Mouse (Mus musculus): ENCODE measurements around the gene Hapln2.

The Hapln2 gene

GRCm38 (mm10) chr3:88027434-88028186, at the start of gene Hapln2:
Gene Hapln2, minus strand, starts transcription at chr3:88027583.
- DNase-seq (ENCODE audit: low spot score), result no peak

- DNase-seq (ENCODE audit: low spot score), result no peak
Measured at GRCm38 (mm10) chr3:88074766-88075165, 47.4 kb upstream of the Hapln2 start.

DNA sequence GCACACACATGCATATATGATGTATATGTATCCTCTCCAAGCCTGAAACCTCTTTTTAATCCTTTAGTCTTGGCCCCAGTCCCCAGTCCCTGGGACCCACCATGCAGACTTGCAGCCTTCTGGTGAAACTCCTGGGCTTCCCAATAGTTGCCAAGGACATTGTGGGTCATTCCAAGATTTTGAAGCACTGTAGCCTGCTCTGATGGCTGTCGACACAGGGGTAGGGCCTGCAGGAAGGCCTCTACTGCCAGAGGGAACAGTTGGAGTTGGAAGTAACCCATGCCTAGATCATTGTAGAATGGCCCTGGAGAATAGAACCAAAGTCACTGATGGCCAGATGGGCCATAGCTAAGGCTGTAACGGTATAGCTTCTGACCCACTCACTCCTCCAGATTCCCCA, 47.0 kb upstream of the Hapln2 start:
- DNase-seq (ENCODE audit: low spot score), result no peak

DNA sequence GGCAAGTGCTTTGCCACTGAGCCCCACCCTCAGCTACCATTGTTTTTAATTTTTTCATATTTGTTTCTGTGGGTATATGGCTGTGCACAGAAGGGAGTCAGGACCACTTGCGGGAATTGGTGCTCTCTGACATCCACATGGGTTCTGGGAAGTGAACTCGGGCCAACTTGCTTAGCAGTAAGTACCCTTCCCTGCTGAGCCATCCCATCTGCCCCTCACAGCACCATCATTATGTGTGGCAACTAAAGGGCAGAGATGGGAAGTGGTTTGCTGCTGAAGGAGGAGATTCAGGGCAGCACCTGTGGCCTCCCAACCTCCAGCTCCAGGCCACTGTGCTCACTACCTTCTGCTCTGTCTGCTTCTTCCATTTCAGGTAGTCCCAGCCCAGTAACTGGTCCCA, 46.2 kb upstream of the Hapln2 start:
- no peak for DNase-seq (ENCODE audit: low spot score)

DNA sequence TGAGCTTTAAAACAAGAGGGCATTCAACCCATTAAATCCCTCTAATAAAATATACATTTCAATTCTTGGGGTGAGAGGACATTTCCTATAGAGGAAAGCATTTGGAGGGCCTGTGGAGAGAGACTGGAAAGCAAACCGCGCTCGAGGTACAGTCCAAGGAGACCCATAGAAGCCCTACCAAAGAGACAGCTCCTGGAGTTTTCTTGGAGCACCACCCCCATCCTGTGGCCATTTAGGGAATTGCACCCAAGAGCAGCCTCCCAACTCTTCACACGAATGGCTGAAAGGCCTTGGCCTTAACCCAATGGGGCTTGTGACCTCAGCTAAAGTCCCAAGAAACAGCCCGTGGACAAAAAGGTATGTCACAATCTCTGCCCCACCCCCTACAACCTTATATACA, 44.4 kb upstream of the Hapln2 start:
- DNase-seq (ENCODE audit: low spot score), result peak; percentile 92

DNA sequence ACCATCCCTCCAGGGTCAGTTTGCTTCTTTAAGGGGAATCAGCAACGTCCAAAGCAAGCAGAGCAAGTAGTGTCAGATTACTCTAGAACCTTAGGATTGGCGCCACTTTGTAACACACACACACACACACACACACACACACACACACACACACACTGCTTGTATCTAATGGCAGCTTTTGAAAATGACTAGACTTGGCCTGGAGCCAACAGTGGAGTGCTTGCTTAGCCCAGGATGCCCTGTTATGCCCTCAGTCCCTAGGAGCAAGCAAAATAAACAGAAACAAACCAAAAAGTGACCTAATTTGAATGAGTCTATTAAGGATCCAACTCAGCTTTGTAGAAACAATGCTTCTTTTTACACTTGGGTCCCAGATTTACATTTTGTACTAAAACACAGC, 41.0 kb upstream of the Hapln2 start:
- no peak for DNase-seq (ENCODE audit: low spot score)

DNA sequence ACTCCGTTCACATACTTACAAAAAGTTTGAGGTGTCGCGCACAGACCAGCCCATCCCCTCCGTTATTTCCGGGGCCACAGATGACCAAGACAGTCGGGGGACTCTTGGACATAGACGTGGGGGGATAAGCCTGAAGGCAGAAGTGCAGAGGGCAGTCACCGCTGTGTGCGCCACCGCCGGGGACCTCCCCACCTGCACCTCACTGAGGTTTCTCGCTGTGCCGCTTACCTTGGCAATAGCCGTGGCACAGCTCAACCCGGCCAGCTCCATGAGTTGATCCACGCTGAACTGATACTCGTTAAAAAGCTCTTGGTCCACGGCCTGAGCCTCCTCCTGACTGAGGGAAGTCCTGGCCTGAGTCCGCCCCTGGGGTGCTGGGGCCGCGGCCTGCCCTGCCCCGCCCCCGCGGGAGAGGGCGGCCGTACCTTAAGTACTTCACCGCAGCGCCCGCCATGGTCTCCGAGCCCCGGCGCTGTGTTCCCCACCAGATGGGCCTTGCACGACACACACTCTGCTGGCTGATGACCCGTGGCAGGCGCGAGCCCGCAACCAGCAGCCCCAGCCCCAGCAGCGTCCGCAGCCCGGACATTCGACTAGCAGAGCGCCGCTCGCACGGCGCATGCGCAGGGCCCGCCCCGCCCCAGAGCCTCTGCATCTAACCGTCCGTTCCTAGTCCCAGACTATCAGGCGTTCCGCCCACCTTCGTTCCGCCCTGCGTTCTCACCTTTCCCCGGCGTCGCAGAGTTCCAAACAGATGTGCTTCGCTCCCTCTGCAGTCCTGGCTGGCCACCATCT, 30.7 kb upstream of the Hapln2 start, which contains the start of gene Naxe:
Naxe (minus strand) TSS at position 594 of the 795 bp plus-strand sequence.
- peak; percentile 46 for DNase-seq (ENCODE audit: low spot score)

GRCm38 (mm10) chr3:88057030-88057429, 29.6 kb upstream of the Hapln2 start:
- DNase-seq (ENCODE audit: low spot score), result no peak

GRCm38 (mm10) chr3:88049532-88049931, 22.1 kb upstream of the Hapln2 start:
- no peak for DNase-seq (ENCODE audit: low spot score)

DNA sequence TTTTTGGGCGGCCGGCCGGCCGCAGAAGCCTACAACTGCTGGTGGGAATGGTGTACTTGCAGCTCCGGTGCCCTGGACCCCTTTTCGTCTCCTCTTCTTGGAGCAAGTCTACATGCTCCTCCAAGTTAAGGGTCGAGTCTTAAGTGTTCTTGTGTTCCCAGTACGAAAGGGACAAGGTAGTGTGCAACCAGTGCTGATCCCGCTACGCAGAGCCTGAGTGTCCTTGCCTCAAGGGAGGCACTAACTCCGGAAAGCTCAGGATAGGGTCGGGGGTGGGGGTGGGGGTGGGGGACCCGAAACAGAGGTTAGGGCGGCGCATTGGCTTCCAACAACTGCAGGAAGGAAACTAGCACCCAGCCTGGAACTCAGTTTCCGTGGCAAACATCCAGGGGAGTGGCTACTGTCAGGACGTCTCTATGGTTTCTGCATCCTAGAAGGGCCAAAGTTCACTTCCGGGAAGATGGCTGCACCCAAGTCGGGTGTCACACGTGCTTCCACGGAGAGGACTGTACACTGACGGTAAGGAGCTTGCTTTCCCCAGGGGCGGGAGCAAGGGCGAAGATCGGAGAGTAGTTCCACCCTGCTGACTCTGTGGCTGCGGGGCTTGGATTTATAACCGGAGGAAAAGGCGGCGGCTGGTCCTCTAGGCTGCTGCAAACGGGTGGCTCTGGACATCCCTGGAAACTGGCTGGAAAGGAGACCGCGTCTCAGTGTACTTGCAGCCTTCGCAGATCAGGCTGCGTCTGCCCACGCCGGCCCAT, 15.5 kb upstream of the Hapln2 start, which contains the start of gene Gpatch4:
Gpatch4 (plus strand) TSS at position 448 of the 761 bp plus-strand sequence.
- peak; percentile 96 for DNase-seq (ENCODE audit: low spot score)

- DNase-seq (ENCODE audit: low spot score), result no peak
Measured at GRCm38 (mm10) chr3:88035561-88036293, 8.3 kb upstream of the Hapln2 start.

GRCm38 (mm10) chr3:88033506-88033905, 6.1 kb upstream of the Hapln2 start:
- DNase-seq (ENCODE audit: low spot score), result no peak

DNA sequence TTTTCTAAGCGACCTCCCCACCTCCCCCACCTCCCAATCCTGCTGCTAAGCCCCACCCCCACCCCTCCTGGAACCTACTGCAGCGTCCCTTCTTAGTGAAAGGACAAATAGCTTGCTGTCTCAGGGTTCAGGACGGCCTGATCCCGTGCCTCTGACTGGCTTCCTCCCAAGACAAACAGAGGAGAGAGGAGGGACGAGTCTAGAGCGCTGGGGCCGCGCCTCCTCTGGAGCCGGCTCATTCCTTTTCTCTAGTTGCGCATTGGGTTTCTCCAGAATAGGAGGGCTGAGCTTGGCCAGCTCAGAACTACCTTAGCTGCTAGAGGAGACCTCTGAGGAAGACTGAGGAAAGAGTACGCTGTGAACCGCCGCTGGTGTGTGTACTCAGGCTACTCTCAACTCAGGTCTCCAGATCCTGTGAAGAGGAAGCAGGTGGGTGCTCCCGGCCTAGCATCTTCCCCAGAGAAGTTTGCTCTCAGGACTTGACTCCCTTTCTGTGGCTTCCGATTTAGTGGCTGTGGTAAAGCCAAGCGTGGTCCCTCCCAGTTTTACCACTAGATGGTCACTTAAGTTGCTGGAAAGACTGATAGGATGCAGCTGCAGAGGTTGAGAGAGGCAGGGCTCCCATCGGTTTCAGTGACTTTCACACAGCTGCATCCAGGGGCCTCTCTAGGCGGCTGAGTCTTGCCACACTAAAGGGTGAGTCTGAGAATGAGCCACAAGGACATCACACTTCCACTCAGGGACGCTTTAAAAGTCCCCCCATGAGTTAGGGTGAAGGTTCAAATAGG, 3.4 kb upstream of the Hapln2 start:
- DNase-seq (ENCODE audit: low spot score), result no peak

DNA sequence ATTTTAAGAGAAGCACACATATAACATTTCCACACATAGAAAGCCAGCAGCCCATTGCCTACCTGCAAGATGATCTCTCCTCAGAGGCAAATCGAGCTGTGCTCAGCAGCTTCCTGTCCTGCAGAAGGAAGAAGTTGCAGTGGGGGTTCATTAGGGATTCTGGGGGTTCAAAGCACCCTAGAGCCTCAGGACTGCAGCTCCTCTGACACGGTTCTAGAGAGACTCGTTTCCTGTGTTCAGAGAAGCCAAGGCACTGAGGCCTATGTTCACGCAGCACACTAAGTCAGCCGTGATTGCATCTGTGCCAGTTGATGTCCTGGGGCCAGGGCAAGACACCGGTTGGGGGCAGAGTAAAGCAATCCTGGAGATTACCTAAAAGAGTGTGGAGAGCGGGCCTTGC, 560 bp downstream of the Hapln2 start:
- DNase-seq (ENCODE audit: low spot score), result no peak

DNA sequence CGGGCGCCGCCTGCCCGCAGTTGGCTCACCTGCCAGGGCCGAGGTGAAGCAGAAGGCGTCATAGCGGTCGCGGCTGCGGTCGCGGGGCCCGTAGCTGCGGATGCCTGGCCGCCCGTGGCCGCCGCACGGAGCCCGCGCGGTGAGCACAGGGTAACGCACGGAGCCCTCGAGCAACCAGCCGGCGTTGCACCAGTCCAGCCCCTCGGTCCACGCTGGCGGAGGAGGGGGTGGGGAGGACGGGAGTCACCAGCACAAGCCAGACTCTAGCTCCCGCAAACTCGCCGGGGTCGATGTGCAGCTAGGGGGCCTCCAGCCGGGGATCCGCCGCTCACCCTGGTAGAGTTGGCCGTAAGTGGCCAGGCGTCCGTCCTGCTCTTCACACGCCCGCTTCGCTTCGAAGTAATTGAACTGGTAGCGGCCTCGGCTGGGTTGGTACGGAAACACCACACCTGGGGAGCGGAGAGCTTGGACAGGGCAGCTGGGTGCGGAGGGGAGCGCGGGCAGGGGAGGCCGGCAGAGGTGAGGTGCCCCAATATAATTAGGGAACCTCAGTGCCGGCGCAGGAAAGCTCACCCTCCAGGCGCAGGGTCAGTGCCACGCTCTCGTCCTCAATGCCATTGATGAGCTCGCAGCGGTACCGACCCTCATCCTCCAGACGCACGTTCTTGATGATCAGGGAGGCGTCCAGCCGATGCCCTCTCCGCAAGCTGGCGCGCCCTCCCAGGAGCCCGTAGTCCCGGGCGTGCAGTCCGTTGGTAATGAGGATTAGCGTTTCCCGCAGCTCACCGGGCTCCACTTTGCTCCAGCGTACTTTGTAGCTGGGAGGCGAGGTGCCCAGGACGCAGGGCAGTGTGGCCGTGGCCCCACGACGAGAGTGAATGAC, 4.0 kb downstream of the Hapln2 start:
- DNase-seq (ENCODE audit: low spot score), result no peak

GRCm38 (mm10) chr3:88022322-88023191, 4.8 kb downstream of the Hapln2 start:
- DNase-seq (ENCODE audit: low spot score), result peak; percentile 65

DNA sequence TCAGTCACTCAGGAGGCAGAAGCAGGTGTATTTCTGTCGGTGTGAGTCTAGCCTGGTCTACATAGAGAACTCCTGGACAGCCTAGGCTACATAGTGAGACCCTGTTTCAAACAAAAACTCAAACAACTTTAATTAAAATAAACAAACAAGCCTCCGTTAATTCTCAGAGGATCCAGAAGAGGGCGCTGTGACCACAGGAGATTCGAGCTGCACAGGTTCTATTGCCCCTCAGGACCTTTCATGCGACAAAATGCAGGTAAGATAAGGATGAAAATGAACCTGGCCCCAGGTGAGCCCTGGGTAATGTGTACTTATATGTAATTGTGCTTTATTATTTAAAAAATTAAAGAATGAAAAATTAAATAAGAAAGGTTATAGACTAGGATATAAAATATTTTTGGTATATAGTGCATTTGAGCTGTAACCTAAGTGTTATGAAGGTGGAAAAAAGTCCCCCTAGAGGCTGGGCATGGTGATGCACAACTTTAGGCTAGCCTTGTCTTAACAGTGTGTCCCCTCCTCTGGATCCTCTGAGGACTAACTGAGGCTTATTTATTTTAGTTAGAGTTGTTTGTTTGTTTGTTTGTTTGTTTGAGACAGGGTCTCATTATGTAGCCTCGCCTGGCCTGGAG, 16.6 kb downstream of the Hapln2 start:
- DNase-seq (ENCODE audit: low spot score), result no peak

Data from layer of hippocampus, adult 9-10 months (tissue).